In genomic region chr7:88276914-88277765, GRCm38 (mm10) we compare ENCODE assay signal across 8 mouse cellular contexts. TPM values are rescaled to one million over a fixed set of nuclear protein-coding genes. Genes with fewer than 3 reads are reported as not detected.
A peak's percentile ranks its signal among the peaks of the same experiment; 100 is the strongest.
DNase-seq lines count a peak whose midpoint lies in the region; ATAC-seq lines count a peak whose summit lies in the region.

No protein-coding gene starts in this region.

- intact Hi-C loops in left cerebral cortex, postnatal 25 days (cut with DNase I) = no loop called here

- H3K27ac ChIP-seq in heart, embryonic 12.5 days (ENCODE audit: poor library complexity, severe bottlenecking) = no peak overlapping the region
- H3K27ac ChIP-seq in liver, embryonic 12.5 days = peak overlapping the region; percentile 45; the same call in 1 of the 2 replicates

- no peaks in the 10 kb centered on the region for H3K27me3 ChIP-seq in heart, embryonic 12.5 days (replicated peaks)
- no peaks in the 10 kb centered on the region for H3K27me3 ChIP-seq in liver, embryonic 12.5 days (replicated peaks)

- H3K9ac ChIP-seq in heart, embryonic 12.5 days = no peak overlapping the region
- peak overlapping the region; percentile 68 for H3K9ac ChIP-seq in liver, embryonic 12.5 days

- H3K4me3 ChIP-seq in heart, embryonic 12.5 days = peak overlapping the region; percentile 67
- peak overlapping the region; percentile 61 for H3K4me3 ChIP-seq in liver, embryonic 12.5 days

- ATAC-seq in heart, embryonic 12.5 days (ENCODE audit: insufficient number of reproducible peaks, low FRiP score) = no peak
- ATAC-seq in liver, embryonic 12.5 days = no peak

- peaks cover 8% of the 10 kb centered on the region for H3K4me1 ChIP-seq in heart, embryonic 12.5 days (replicated peaks)
- H3K4me1 ChIP-seq in liver, embryonic 12.5 days = peaks cover 23% of the 10 kb centered on the region

- no peaks in the 10 kb centered on the region for H3K36me3 ChIP-seq in heart, embryonic 12.5 days
- no peaks in the 10 kb centered on the region for H3K36me3 ChIP-seq in liver, embryonic 12.5 days

- peak overlapping the region; percentile 97 for H3K4me2 ChIP-seq in heart, embryonic 12.5 days
- peak overlapping the region; percentile 86 for H3K4me2 ChIP-seq in liver, embryonic 12.5 days

- H3K9me3 ChIP-seq in heart, embryonic 12.5 days (replicated peaks) = no peaks in the 10 kb centered on the region
- no peaks in the 10 kb centered on the region for H3K9me3 ChIP-seq in liver, embryonic 12.5 days (replicated peaks)

- 27% methylated on average over 7 of the region's 7 CpGs for WGBS in heart, embryonic 12.5 days
- WGBS in liver, embryonic 12.5 days (ENCODE audit: insufficient replicate concordance) = 13% methylated on average over 7 of the region's 7 CpGs

- peak; percentile 7 for DNase-seq in embryo, embryonic 9.5 days (ENCODE audit: extremely low spot score)
- no peak for DNase-seq in embryo, embryonic 10 days (ENCODE audit: low spot score)
- peak; percentile 11 for DNase-seq in ZHBTc4 (ENCODE audit: low read depth, low spot score)
- DNase-seq in naive thymus-derived CD4-positive, alpha-beta T cell, adult 2 months (ENCODE audit: low read depth) = peak; percentile 58
- DNase-seq in right cerebral cortex, postnatal 25 days = no peak
- no peak for DNase-seq in left cerebral cortex, postnatal 25 days (ENCODE audit: low spot score in 2 of 2)

RNA-seq across cellular contexts. Expression of gene Ctsc, which starts 0.7 kb away (rescaled TPM):
- polyA plus RNA-seq in heart, embryonic 12.5 days (2016; fragmentation: Nextera tagmentation; extraction: Ambion mirVana) = 29.5 and 32.8 TPM in 2 replicates
- polyA plus RNA-seq in liver, embryonic 12.5 days (2016; fragmentation: Nextera tagmentation; extraction: Ambion mirVana) = 40.9 and 42.3 TPM in 2 replicates
- total RNA-seq in left cerebral cortex, postnatal 25 days (2021) = 10 to 100 TPM; 11.8 to 13.4 TPM

Comparison
In these comparisons a context has a peak if more than half of its experiments do, and no peak if none do; other contexts are left out.
1. DNase-seq: peak in embryo, embryonic 9.5 days (single experiment), ZHBTc4 (single experiment) and naive thymus-derived CD4-positive, alpha-beta T cell, adult 2 months (single experiment); none in embryo, embryonic 10 days (single experiment), right cerebral cortex, postnatal 25 days (single experiment) and left cerebral cortex, postnatal 25 days (0 of 2).